Mouse (Mus musculus): ENCODE data around the gene Scrn2.
A peak's percentile ranks its signal among the peaks of the same experiment; 100 is the strongest.

The Scrn2 gene

DNA sequence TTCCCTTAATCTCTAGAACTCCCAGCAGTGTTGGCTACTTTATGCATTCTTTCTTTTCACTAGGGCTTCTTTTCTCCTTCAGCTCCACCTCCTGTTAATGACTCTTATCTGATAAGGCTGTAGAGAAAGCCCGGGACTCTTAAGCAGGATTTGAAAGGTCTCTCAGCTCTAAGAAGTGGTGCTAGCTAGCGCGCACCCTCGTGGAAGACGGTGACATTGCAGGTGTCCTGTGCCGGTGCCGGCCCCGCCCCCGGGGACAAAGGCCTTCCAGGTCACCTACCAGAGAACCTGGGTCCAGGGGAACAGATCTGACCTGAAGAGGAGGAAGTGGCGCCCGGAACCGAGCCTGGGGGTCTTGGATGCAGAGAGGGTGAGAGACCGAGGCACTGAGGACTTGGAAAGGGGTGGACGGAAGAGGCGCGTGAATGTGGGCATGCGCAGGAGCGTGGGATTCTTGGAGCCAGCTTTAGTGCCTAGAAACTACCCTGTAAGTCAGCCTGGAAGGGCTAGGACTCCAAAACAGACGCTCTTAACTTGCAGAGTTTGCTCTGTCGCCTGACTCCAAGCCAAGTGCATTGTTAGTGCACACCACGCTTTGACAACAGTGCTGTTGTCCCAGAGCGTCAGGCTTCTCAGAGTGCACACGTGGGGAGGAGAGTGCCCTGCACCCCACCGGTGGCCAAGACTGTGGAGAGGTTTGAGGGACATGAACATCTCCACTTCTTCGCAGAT, at the start of gene Scrn2:
Gene Scrn2, plus strand, starts transcription at position 253 of the 732 bp plus-strand sequence.
- DNase-seq: peak; percentile 80

DNA sequence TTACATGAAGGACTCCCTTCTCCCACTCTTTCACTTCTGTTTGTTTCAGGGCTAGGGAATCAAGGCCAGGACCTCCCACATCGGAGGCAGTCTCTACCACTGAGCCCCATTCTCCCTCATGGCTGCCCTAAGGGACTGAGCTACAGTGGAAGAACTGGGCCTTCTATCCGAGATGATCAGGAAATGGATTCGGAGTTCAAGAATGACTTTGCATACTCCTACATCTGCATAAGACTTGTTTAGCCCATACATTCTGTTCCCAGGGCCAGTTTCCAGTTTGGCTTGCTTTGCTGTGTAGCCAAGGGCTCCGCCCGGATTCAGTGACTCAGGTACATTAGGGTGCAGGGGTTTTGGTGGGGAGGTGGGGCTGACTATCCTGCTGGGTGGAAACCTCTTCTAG, 49.7 kb upstream of the Scrn2 start:
- DNase-seq: peak; percentile 45

DNA sequence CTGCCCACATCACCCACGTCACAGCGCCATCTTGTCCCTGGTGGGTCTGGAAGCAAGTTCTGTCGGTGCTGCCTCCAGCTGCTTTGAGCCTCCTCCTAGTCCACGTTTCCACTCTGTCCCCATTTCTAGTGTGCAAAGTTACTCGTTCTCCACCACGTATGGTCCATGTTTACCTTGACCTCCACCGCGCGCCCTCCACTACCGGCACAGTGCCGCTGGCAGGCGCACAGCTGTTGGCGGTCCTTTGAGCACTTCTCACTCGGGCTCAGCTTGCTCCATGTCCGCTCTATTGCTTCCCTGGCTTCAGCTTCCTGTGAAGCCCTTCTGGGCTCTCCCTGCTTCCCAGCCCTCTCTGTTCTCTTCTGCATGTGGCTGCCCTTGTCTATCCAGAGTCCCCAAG, 48.3 kb upstream of the Scrn2 start:
- peak; percentile 53 for DNase-seq

DNA sequence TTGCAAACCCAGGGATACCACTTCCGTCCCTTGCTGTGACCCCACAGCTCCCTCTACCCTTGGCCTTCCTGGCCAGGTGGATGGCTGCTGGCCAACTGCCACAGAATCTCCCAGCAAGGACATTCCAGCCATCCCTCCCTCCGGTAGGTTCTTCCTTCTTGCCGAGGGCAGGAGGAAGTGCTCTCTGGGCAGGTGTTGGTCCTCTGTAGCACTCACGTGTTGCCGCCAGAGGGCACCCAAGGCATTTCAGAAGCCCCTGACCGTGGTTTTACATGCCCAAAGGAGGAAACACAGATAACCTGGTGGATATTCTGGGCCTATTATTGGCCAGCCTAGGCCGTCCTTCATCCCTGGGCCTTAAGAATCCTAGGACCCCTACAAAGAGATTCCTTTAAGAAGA, 47.4 kb upstream of the Scrn2 start:
- peak; percentile 88 for DNase-seq

DNA sequence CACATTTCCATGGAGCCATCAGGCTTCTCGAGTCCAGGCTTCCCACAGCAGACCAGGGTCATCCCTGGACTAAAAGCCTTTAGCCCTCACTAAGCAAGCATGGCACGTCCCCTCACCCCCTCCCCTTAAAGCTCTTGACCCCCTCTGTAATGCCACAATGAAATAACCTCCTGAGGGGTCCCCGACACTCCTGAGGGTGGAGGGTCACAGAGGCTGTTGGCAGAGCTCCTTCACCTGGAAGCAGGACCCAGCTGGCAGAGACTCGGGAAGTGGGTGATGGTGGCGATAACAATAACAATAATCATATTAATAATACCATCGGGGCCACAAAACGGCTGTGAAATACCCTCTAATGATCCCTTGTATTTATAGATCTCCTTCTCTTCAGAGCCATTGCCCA, 46.9 kb upstream of the Scrn2 start, which contains the start of gene Sp2:
Gene Sp2, minus strand, starts transcription at position 101 of the 400 bp plus-strand sequence.
- no peak for DNase-seq

DNA sequence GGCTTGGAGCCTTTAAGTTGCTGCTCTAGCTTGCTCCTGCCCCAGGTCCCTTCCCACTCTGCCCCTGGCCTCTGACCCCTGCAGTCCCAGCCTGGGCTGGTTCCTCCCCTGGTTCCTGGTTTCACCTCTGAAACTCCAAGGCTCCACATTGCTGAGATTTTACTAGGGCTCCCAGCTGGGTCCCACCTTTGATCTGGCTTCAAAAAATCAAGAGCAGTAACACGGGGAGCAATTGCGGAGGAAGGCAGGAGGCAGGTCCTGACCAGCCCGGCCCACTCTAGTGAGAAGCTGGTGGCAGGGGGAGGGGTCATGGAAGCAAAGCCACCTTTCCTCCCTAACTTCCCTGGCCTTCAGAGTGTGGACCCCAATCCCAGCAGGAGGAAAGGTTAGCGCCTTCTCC, 44.8 kb upstream of the Scrn2 start:
- no peak for DNase-seq

DNA sequence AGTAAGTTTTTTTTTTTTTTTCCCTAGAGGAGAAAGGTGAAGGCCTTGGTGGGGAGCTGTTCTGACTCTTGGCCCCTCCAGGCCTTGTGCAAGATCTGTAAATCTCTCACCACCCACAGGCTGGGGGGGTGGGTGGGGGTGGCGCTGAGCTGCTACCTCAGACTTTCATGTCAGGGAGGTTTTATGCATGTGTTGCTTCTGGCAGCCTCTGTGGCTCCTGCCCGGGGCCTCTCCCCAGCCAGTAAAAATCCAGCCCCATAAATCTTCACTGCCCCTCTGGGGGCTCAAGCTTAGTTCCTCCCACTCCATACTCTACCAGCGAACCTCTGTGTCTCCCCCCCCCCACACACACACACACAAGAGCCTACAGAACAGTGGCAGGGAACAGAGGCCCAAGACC, 43.3 kb upstream of the Scrn2 start:
- no peak for DNase-seq

DNA sequence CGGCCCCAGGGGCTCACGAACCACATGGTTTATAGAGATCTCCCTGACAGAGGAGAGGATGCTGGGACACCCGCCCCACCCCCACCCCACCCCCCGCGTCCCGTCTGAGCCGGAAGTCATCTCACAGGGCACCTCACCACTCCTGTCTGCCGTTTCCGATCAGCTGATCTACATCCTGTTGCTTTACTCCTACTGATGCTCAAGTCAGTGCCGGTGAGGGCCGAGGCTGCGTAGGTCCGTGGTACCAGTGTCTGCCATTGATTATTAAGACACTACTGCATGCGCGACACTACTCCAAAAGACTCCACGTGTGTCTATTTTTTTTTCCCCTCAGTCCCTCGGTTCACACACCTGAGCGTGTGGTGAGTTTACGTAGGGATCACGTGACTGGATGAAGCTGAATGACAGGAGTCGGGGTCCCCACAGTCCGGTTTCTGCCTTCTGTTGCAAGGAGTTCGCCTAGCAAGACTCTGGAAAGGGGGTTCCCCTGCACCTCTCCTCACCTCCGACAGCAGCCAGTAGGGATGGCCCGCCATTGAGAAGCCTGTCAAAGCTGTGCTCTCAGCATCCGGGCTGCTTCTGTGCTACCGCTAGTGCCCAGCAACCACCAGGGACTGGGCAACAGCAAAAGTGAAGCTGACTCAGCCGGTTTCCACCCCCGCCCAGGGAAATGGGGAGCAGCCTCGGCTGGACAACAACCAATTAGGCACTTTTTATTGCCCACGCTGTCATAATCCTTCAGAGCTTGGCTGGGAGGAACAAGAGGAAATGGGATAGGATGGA, 41.7 kb upstream of the Scrn2 start:
- DNase-seq: no peak

DNA sequence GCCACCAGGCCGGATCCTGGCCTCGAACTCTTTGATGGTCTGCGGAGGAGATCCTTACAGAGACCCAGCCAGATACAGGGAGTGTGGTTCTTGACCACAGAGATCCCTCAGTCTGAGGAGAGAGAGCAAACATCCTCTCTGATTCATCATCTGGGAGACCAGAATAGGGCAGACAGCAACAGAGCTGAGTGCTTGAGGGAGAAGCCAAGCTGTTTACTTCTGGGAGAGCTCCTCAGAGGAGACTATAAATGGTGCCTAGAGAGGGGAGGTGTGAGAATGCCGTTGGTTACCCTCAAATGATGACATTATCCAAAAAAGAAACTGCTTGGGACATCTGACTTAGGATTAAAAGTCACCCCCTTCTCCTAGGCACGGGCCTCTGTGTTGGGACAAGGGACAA, 38.2 kb upstream of the Scrn2 start:
- DNase-seq: no peak

DNA sequence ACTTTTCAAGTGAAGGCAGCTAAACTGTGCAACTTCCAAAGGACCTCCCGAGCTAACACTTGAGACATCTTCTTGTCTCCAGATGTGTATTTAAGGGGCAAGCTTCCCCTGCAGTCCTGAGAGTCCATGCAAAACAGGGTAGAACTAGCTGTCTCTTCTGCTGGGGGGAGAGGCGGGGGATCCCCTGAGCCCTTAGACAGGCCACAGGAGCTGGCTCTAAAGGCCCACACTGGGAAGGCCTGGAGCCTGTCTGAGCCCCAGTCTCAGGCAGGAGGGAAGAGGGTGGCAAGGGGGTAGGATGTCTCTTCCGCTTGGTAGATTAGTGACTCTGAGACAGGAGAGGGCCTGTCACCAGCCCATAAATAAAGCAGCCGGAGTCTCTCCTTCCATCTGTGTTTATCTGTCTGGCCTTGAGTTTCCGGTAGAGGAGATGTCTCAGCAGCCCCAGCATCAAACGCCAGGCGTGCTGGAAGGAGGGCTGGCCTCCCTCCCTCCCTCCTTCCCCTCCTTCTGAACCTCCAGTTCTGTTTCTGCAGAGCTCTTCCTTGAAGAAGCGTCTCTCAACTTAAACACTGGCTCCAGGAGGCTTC, 36.9 kb upstream of the Scrn2 start:
- DNase-seq: no peak

DNA sequence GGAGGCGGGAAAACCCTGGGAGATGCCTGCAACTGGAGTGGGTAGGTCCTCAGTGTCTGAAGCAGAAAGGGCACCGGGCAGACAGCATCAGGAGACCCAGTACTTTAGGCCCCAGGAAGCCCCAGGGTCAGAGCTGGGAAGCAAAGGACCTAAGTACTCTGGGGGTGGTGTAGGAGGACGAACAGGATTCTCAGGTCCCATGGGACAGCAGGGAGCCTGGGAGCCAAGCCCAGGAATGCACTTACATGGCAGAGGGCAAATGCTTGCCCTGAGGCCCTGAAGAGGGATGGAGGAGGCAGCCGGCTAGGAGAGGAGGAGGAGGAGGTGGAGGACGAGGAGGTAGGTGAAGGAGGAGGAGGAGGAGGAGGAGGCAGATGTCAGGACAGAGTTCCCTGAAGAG, 34.7 kb upstream of the Scrn2 start:
- no peak for DNase-seq

DNA sequence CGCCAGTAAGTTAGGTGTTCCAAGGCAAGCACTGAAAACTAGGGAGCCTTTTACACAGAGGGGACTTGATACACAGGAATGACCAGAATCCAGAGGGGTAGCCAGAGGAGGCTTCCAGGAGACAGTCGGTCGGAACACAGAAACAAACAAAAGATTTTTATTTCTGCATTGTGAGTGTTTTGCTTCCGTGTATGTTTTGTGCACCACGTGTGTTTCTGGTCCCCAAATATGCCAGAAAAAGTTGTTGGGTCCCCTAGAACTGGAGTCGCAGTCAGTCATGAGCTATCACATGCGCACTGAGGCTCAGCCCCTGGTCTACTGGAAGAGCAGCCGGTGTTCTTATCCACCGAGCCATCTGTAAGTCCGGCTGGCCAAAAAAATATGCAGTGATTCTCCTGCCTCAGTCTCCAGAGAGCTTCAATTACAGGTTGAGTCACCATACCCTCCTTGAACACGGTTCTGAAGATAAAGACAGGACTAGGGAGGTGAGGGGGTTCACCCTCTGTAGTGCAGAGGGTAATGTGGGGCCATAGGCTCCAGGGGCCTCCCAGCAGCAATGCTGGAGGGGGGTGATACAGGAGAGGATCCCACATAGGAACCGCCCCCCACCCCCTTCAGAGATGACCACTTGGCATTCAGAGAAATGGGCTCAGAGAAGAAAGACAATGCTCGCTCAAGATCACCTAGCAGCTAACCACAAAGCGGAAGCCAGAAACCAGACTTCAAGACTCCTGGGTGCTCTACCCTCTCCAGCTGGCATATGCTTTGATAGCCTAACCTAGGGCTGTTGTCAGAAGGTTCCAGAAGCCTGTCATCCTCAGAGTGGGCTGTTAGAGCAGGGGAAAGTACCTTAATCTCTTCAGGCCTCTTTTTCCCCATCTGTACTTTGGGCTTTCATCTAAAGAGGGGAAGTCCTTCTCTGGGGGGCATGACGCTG, 33.6 kb upstream of the Scrn2 start:
- DNase-seq: no peak

DNA sequence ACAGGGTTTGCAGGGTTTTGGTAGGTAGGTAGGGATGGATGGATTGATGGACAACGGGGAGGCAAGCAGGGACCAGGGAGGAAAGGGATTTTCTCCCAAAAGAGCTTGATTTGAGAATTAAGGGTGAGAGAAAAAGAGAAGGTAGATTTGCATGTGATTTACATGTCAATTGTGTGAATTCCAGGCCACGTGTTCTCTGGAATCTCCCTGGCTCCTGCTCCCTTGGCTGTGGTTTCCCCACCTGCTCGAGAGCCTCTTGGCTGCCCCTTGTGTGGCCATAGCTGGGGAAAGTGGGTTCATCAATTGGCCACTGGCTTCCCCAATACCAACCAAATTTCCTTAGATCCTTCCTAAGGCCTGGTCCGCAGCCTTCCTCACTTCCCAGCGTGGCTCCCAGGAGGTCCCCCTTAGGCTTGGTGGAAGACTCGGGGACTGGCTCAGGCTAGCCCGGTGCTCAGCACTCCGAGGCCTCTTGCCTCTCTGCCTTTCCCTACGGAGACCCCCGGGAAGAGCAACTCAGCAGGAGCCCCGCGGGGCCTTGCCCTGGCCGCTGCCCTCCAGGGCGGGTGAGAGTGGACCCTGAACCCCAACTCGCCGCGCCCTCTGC, 32.9 kb upstream of the Scrn2 start:
- DNase-seq: no peak

DNA sequence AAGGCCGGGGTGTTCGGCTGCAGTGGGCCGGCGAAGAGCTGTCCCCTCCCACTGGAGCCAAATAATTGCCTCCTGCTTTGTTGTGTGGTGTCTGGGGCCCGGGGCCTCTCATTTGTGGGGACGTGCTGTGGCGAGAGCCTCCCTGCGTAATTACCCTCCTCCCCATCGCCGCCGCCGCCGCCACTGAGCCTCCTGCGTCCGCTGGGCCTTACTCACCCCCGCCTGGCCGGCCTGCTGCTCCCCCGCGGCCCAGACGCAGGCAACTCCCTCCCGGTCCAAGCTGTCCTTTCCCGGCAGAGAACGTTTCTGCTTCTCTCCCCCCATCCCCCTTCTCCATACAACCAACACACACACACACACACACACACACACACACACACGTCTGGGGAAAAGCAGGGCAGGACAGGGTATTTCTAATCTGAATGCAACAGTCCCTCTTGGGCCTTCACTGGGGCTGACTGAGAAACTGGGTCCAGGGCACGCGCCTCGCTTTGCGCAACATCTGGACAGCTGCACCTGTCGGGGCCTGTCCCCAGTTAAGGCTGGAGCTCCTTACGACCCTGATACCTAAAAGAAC, 32.3 kb upstream of the Scrn2 start:
- peak; percentile 67 for DNase-seq

DNA sequence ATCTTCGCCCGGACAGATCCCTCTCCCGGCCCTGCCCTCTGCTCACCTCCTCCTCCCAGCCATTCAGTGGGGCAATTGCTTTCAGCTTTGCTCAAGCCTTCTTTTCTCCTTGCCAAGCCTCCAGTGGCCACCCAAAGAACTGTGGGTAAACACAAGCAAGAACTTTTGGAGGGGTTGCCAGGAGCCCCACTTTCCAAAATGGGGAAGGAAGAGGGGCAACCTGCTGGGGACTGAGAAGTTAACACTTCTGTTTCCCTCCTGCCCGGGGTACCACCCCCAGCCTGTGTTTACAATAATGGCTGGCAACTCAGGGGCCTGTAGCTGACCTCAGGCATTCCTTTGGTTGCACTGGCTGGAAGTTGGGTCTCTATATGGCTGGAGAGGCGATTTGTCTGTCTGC, 26.6 kb upstream of the Scrn2 start:
- no peak for DNase-seq

DNA sequence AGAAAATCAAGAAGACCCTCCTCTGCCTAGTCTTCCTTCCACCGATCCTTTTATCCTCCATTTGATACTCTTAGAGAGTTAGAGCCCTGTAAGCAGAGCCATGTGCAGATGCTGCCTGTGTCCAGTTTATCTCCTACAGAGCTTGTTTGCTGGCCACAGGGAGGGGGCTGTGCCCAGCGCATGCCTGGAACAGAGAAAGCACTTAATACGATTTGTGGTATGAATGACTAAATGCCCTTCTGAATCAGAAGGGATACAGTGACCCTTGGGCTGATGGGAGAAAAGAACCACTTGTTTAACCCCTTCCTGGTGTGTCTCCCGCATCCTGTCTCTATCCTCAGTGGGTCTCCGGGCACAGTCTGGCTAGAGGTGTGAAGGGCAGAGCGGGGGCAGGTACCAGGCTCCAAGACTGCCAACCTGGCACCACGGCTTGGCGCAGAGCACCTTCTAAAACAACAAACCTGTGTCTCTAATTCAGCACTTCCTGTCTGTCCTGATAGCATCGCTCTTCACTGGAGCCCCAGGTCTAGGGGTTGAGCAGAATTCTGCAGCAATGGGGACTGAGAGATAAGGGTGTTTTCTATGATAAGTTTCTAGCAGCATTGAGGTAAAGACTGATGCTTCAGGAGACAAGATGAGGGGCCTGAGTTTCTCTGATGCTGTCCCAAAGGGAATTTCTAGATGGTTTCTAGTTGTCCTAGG, 22.5 kb upstream of the Scrn2 start:
- DNase-seq: no peak

DNA sequence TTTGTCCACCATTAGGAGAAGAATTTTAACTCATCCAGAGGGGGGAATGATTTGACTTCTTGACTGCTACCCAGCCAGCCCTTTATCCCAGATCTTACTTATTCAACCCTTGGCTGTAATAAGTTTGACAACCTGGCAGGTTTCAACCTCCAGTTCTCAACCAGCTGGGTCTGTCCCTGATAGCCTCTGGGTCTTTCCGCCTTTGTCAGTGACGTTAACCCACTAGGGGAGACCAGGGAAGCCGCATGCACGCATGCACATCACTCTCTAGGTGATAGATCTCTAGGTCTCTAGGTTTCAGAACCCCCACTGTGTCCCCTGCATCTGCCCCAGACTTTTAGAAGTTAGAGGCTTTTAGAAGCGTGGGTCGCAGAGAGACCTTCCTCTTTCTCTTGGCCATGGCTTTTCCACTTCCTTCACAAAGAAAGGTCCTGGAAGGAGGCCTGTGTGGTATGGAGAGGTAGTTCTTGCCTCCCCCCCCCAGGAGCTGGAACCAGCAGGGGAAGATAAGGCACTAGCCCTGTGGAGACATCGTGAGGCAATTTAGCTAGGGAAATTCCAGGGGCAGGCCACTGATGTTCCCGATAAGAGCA, 20.4 kb upstream of the Scrn2 start:
- DNase-seq: no peak

DNA sequence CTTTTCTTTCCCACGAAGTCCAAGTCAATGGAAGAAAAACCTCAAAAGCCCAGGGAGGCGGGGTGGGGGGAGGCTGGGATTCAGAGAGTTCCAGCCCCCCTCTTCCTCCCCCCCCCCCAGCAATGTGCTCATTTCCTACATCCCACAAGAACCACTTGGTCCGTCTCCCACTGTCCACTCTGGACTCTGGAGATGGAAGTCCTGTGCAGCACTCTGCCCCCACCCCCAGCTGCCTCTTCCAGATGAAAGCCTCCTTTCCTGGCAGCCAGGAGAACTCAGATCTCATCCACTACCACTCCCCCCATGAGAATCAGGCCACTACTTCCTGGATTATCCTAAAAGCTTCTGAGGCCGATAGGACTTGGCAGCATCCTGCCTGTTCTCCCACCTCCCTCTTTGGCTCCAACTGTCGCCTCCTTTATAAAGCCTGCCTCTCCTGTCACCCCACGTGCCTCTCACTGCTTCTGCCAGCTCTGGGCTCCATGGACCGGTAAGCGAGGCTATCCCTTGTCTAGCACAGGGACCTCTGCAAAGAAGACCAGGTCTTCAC, 16.5 kb upstream of the Scrn2 start, which contains the start of gene Sp6:
Gene Sp6, plus strand, starts transcription at position 274 of the 550 bp plus-strand sequence.
- DNase-seq: no peak

DNA sequence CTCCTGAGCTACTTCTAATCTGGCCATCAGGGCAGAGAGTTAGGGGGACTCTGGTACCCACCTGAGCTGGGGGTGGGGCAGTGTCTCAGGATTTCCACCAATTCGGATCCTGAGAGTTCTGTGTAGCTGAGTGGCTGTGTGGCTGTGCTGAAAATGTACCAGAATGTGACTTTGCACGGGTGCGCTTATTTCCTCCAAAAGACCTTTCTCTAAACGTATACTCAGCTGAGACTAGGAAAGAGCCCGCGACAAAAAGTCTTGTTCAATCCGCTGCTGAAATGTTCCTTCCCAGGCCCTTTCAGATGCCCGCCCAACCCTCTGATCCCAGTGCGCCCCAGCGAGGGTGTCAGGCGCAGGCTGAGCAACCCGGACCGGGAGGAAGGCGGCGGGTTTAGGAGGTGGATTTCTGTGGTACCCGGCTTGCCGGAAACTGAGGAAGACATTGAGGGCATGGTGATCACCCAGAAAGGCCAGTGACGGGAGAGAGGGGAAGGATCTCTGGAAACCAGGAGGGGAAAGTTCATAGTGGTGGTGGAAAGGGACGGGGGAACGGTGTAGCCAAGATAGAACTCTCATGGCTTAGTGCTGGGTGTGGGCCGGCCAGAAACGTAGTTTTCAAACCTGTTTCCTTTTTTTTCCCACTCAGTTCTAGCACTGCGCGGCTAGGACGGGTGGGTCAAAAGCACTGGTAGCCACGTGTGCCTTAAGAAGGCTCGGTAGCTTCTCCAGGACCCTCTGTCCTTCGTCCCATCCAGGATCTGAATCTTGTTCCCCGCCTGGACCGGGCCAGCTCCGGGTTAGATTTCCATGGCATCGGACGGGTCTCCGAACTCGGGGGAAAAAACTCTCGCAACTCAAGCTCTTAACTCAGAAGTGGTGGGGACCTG, 11.8 kb upstream of the Scrn2 start:
- DNase-seq: no peak
